Mouse (Mus musculus) layer of hippocampus, adult 9-10 months (tissue): ENCODE measurements around the gene Tnrc6c.
"Not testable (repeated sequence)": the region's sequence is repeated elsewhere in the genome, so short reads cannot be mapped to it uniquely, and the experiment has no call there.

Experiments
- DNase-seq: peaks from one replicate; pipeline ENCODE4 v3.0.0; 2022; ENCODE audit warnings: low spot score

The Tnrc6c gene

GRCm38 (mm10) chr11:117770407-117770806, 116.3 kb downstream of the Tnrc6c start:
- no peak for DNase-seq

DNA sequence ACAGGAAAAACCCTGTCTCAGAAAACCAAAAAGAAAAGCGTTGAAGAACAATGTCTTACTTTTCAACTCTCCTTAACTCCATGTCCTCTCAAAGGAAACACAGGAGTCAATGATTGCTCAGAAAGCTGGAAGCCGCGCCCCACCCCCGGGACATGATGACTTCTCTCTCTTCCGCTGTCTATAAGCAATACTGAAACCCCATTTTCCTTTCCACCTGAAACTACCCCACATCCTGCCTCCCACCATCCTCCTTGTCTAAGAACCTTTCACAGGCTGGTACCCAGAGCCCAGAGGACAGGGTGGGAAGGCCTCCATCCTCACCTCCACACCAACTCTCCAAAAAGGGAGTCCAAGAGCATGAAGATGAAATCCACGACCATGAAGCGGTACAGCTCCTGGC, 118.3 kb downstream of the Tnrc6c start:
- DNase-seq, result no peak

GRCm38 (mm10) chr11:117774925-117775324, 120.8 kb downstream of the Tnrc6c start:
- no peak for DNase-seq

DNA sequence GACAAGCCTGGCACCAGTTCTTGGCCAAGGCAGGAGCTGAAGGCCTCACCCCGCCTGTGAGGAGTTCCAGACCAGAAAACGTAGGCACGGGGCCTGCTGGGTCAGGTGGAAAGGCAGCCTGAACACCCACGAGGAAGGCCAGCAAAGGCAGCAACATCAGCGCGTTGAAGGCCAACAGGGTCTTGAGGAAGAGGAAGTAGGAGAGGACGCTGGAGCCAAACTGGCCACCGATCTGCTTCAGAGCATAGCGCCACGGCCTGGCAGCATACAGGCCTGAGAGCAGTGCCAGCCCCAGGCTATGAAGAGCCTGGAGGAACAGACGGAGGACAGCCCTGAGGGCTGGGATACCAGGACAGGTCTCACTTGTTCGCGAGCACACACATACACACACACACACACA, 121.5 kb downstream of the Tnrc6c start:
- no peak for DNase-seq

GRCm38 (mm10) chr11:117776085-117776792, 122.2 kb downstream of the Tnrc6c start:
- DNase-seq, result no peak

DNA sequence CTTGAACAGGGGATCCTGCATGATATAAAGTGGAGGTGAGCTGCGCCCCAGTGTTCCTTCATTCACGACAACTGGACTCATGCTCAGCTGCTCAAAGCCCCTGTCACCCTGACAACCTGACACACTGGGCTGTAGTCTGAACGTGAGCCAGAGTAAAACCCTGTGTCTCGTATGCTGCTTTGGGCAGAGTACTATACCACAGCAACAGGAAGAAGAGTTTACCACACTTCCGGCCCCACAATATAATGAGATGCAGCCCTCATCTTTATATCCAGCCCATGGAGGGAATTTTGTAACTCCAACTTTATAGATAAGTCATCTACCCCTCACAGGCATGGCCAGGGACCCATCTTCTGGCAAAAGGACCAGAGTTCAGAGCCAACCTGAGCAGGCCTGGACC, 123.0 kb downstream of the Tnrc6c start:
- no peak for DNase-seq

DNA sequence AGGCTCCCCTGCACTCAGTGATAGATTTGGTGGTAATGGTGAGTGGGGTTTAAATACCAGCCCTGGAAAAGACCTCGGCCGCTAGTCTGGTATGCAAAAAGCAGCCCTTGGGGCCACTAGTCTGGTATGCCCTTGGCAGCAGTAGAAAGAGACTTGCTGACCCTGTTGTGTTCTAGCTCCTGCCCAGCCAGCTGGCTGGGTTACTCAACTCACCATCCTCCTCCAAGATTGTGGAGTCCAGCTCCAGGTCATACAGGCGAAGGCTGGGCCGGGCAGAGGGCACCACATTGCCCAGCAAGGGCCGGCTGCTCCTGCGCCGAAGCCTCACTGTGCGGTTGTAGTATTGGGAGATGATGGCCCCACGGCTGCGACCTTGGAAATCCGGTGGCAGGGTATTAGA, 123.9 kb downstream of the Tnrc6c start:
- DNase-seq, result no peak

DNA sequence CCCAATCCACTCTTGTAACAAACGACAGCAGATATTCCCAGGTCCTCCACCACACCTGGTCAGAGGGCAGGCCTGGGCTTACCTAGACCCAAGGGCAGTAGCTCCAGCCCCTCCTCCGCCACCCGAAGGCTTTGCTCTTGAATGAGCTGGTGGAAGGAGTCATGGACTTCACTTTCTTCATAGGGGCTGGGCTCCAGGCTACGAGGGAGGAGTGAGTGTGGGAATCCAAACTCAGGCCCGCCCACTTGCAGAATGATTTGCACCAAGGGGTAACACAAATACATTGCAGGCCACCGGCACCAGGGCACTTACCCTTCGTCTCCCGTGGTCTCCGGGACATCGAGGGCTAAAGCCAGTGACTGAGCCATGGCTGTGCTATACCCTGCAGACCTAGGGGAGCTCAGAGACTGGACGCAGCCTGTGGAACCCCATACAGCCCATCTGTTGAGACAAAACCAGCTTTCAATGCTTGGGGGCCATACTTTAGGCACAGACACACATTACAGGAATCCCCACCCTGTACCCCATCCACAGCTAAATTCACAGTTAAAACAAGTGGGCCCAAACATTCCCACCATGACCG, 124.9 kb downstream of the Tnrc6c start:
- no peak for DNase-seq

DNA sequence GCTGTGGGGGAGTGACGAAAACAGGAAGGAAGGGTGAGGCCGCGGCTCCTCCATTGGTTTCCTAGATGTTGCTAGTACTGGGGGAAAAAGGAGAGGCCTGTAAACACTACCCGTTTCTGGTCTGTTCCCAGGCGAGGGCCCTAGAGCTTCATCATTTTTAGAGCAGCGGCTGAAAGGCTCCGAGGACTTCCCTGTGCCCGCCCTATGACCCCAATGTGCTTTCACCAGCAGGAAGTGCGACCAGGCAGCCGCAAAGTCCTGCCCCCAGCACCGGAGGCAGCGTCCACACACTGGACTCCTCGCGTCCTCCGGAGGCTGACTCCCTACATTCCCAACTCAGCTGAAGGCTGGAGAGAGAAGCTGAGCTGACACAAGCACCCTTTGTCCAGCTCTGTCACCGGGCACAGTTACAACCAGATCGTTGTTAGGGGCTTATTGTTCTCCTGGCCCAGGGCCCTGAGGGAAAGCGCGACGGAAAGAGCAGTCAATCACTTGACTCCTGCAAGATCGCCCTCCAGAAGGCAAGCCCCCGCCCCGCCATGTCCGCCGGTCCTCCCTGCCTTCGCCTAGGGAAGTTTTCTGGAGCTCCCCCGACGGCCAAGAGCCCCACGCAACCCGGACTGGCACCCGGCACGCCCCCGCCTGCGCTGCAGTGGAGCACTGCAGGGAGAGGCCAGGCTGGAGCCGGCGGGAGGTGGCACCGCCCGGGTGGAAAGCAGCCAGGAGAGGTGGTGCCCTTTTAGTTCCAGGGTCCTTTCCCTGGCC, 125.5 kb downstream of the Tnrc6c start:
- no peak for DNase-seq

DNA sequence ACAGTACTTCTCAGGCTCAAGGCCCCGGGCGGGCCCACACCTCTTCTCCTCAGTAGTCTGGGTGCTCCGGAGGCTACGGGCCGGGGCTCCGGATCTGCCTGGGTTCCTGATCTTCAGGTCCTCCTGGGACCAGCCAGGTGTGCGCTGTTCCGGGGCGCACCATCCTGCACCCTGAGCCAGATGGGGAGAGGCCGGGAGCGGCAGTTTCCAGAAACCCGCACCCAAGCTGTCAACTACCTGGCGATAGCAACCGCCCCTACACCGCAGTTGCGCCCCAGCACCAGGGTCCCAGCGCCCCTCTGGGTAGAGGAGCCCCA, 126.1 kb downstream of the Tnrc6c start:
- DNase-seq, result no peak

- DNase-seq, result no peak
These were observed 126.6 kb downstream of the Tnrc6c start for GRCm38 (mm10) chr11:117780582-117781111.

- DNase-seq, result no peak
These were observed 127.2 kb downstream of the Tnrc6c start for GRCm38 (mm10) chr11:117781199-117781821.

GRCm38 (mm10) chr11:117781993-117782704, 128.1 kb downstream of the Tnrc6c start, which contains the start of the genes Tmc8 and Tmc6:
TSS of gene Tmc8 (plus strand) at chr11:117782076.
TSS of gene Tmc6 (minus strand) at chr11:117782198.
- no peak for DNase-seq

GRCm38 (mm10) chr11:117782705-117783034, 128.6 kb downstream of the Tnrc6c start:
- no peak for DNase-seq

DNA sequence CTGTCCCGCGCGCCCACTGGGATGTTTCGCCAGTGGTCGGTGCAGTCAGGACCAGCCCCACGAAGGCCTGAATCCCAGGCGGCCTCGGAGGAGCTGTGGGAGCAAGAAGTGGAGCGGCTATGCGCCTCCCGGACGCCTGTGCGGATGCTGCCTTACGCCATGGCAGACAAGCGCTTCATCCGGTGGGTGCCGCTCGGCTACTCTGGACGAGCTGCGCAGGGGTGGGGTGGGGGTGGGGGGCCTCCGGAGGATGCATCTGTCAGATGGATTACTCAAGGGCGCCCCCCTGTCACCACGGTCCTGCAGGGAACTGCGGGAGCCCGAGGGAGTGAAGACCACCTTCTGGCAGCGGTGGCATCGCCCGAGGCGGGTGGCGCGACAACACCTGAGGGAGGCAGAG, 129.0 kb downstream of the Tnrc6c start:
- no peak for DNase-seq

DNA sequence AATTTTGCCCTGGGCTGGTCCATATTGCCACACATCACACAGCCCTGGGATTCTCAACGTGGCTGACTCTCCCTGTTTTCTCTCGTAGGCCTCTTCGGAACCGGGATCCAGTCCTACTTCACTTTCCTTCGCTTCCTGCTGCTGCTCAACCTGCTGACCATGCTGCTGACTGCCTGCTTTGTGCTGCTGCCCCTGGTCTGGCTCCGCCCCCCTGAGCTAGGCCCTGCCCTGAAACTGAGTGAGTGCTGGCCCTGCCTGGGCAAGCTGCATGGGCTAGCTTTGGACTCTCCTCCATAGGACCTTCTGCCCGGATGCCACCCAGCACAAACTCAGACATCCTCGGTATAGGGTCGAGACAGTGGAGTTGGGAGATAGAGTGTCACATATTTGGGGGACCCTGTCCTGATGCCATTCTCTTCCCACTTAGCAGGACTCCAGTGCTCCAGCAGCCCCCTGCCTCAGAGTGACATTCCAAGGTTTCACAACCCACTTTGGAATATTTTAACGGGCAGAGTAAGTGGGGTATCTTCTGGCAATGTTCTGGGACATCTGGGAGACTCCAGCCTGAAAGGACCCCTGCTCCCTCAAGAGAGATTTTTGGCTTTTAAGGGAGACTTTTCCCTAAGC, 129.7 kb downstream of the Tnrc6c start:
- DNase-seq, result no peak

DNA sequence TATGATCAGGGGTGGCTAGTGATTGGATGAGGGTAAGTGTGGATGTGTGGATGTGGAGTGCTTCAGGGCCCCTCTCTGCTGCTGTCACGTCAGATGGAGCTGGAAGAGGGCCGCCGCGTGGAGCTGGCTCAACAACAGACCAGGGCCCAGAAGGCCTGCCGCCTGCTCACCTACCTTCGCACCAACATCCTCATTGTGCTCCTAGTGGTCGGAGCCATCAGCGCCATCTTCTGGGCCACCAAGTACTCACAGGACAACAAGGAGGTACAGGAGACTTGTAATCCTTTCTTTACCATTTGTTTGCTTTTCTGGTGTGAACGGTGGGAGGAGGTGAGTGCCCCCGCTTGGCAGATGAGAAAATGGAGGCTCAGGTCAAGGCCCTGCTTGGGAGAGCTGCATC, 132.2 kb downstream of the Tnrc6c start:
- peak; percentile 54 for DNase-seq

DNA sequence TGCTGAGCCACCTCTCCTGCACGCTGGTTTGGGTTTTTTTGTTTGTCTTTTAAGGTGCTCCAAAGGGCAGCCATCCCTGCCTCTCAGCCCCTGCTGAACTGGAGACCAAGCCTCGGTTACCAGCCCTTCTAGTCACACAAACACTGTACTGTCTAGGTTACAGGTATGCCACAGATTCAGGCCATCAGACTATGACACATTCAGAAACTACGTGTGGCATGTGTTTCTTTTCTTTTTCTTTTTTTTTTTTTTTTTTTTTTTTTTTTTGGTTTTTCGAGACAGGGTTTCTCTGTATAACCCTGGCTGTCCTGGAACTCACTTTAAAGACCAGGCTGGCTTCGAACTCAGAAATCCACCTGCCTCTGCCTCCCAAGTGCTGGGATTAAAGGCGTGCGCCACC, 134.4 kb downstream of the Tnrc6c start:
- not testable (repeated sequence) for DNase-seq

DNA sequence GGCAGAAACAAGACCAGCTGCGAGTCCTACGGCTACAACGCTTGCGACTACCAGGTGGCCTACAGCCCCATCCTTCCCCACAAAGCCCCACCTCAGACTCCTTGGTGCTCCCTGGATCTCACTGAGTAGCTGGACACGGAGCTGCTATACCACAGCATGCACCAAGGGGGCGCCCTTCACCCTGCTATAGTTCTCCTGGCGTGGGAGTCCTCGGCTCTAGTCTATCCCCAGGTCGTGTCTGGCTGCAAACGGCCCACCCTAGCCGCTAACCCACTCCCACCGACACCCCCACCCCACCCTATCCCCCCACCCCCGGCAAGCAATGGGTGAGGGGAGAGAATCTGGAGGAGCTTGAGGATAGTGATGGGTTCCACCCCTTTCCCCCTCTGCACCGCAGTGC, 136.2 kb downstream of the Tnrc6c start:
- peak; percentile 51 for DNase-seq

- DNase-seq, result no peak
These were observed 136.8 kb downstream of the Tnrc6c start for GRCm38 (mm10) chr11:117790703-117791440.

DNA sequence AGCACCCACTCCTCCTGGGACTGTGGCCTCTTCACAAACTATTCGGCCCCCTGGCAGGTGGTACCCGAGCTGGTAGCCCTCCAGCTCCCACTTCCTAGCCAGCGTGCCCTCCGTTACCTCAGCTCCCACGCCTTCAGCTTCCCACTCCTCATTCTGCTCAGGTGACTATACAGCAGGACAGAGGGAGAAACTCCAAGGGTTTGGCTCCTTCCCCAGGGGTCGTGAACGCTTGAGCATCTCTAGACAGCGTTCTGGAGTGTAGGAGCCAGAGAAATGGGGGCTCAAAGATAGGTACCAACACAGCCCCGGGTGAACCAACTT, 137.3 kb downstream of the Tnrc6c start:
- DNase-seq, result no peak
